Mouse (Mus musculus): ENCODE data around the gene Mrgpra9.
"Not testable (repeated sequence)": the region's sequence is repeated elsewhere in the genome, so short reads cannot be mapped to it uniquely, and the experiment has no call there.

DNA sequence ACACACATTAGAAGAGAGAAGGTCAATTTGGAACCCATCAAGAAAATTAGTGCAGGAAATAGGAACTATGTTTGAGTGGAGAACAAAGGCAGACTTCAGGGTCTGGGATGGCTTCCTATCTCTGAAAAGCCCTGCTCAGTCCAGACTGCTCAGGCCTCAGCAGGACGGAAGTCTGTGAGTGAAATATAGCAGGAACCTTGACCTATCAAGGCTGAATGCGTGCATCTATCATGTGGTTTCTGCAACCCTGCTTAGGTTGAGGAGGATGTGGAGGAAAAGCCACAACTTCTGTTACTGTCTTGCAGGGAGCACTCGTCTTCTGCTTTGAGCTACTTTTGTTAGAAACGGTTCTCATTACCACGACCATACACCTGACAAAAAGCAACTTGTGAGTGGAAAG, 18.9 kb upstream of the Mrgpra9 start:
- not testable (repeated sequence) for TF ChIP-seq CTCF (conservative IDR thresholded peaks at IDR 0.05; ENCODE audit: low read length); NANOG (IDR thresholded peaks at IDR 0.05; ENCODE audit: borderline replicate concordance, low read length)

Measured in E14TG2a.4 (cell line).